Mouse (Mus musculus): Measurements from ENCODE around the gene Mrgprd. TPM values are rescaled to one million over a fixed set of nuclear protein-coding genes. Genes with fewer than 3 reads are reported as not detected.

Mrgprd gene
- polyA plus RNA-seq, 1 experiment from 2014 or later = not detected

- H3K4me2 ChIP-seq (replicated peaks; ENCODE audit: low read depth, low read length) = no peak overlapping the region
- H3K9ac ChIP-seq (replicated peaks; ENCODE audit: low read depth) = no peak overlapping the region
- no peaks in the 10 kb centered on the region for H3K27me3 ChIP-seq (replicated peaks; ENCODE audit: insufficient read depth, low read length)
- TF ChIP-seq EP300 (IDR thresholded peaks at IDR 0.05) (no peak), CTCF (IDR thresholded peaks at IDR 0.05) (no peak)
- H3K27ac ChIP-seq (ENCODE audit: low read length) = no peak overlapping the region
- H3K4me3 ChIP-seq (ENCODE audit: low read depth, low read length) = no peak overlapping the region
- DNase-seq (ENCODE audit: low spot score) (no peak), ATAC-seq (peak; percentile 76)
- H3K9me3 ChIP-seq (ENCODE audit: low read length) = no peaks in the 10 kb centered on the region
- no peaks in the 10 kb centered on the region for H3K4me1 ChIP-seq (ENCODE audit: insufficient read depth, low read depth, low read length)
- 37% methylated on average over 4 of the region's 4 CpGs for WGBS
- H3K36me3 ChIP-seq (ENCODE audit: insufficient read depth, low read length) = no peaks in the 10 kb centered on the region
Observed at GRCm38 (mm10) chr7:145308866-145309265, 5.8 kb upstream of the Mrgprd start.

- TF ChIP-seq CTCF (IDR thresholded peaks at IDR 0.05) (no peak), EP300 (IDR thresholded peaks at IDR 0.05) (no peak)
- Histone ChIP-seq H3K36me3 (ENCODE audit: insufficient read depth, low read length) (no peaks in the 10 kb centered on the region), H3K4me3 (ENCODE audit: low read depth, low read length) (no peak overlapping the region), H3K9ac (replicated peaks; ENCODE audit: low read depth) (no peak overlapping the region), H3K27me3 (replicated peaks; ENCODE audit: insufficient read depth, low read length) (no peaks in the 10 kb centered on the region), H3K4me1 (ENCODE audit: insufficient read depth, low read depth, low read length) (no peaks in the 10 kb centered on the region), H3K27ac (ENCODE audit: low read length) (no peak overlapping the region), H3K9me3 (ENCODE audit: low read length) (no peaks in the 10 kb centered on the region), H3K4me2 (replicated peaks; ENCODE audit: low read depth, low read length) (no peak overlapping the region)
- ATAC-seq (peak; percentile 23; the same call in 1 of the 2 replicates), DNase-seq (ENCODE audit: low spot score) (no peak)
- WGBS = 69% methylated on average over 1 of the region's 1 CpGs
Observed at GRCm38 (mm10) chr7:145309877-145310276, 4.8 kb upstream of the Mrgprd start.

GRCm38 (mm10) chr7:145310526-145310925 lies 4.1 kb upstream of the Mrgprd start:
- ATAC-seq = no peak

GRCm38 (mm10) chr7:145312137-145312536 lies 2.5 kb upstream of the Mrgprd start:
- ATAC-seq (no peak), DNase-seq (ENCODE audit: low spot score) (no peak)
- WGBS = 69% methylated on average over 3 of the region's 3 CpGs
- Histone ChIP-seq H3K9me3 (ENCODE audit: low read length) (no peaks in the 10 kb centered on the region), H3K4me2 (replicated peaks; ENCODE audit: low read depth, low read length) (no peak overlapping the region), H3K36me3 (ENCODE audit: insufficient read depth, low read length) (no peaks in the 10 kb centered on the region), H3K27me3 (replicated peaks; ENCODE audit: insufficient read depth, low read length) (no peaks in the 10 kb centered on the region), H3K4me1 (ENCODE audit: insufficient read depth, low read depth, low read length) (no peaks in the 10 kb centered on the region), H3K9ac (replicated peaks; ENCODE audit: low read depth) (no peak overlapping the region), H3K27ac (ENCODE audit: low read length) (no peak overlapping the region), H3K4me3 (ENCODE audit: low read depth, low read length) (no peak overlapping the region)
- no peak for TF ChIP-seq CTCF (IDR thresholded peaks at IDR 0.05)
- TF ChIP-seq EP300 (IDR thresholded peaks at IDR 0.05) = no peak

More at GRCm38 (mm10) chr7:145310526-145310925, 4.1 kb upstream of the Mrgprd start:
- H3K36me3 ChIP-seq (ENCODE audit: insufficient read depth, low read length) = no peaks in the 10 kb centered on the region
- H3K4me1 ChIP-seq (ENCODE audit: insufficient read depth, low read depth, low read length) = no peaks in the 10 kb centered on the region
- DNase-seq (ENCODE audit: low spot score) = no peak
- 48% methylated on average over 5 of the region's 5 CpGs for whole genome bisulfite sequencing
- H3K9me3 ChIP-seq (ENCODE audit: low read length) = no peaks in the 10 kb centered on the region
- H3K9ac ChIP-seq (replicated peaks; ENCODE audit: low read depth) = no peak overlapping the region
- H3K27me3 ChIP-seq (replicated peaks; ENCODE audit: insufficient read depth, low read length) = no peaks in the 10 kb centered on the region
- no peak overlapping the region for H3K4me2 ChIP-seq (replicated peaks; ENCODE audit: low read depth, low read length)
- H3K27ac ChIP-seq (ENCODE audit: low read length) = no peak overlapping the region
- no peak overlapping the region for H3K4me3 ChIP-seq (ENCODE audit: low read depth, low read length)
- TF ChIP-seq CTCF (IDR thresholded peaks at IDR 0.05) (no peak), EP300 (IDR thresholded peaks at IDR 0.05) (no peak)

DNA sequence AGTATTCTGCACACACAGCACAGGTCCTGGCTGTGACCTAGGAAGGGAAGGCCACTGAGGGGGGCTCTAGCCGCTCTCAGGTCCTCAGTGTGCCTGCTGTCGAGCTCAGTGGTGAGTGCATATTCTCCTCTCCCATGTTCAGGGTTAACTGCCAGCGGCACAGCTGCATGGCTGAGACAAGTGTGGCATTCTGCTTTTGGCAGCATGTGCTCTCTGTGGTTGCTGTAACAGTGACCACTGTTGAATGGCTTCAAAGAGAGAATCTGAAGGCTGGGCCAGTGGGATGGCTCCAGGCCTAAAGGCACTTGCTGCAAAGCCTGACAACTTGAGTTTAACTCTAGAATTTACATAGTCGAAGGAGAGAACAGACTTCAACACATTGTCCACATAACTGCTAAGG lies 2.9 kb downstream of the Mrgprd start:
- DNase-seq (ENCODE audit: low spot score) = no peak

DNA sequence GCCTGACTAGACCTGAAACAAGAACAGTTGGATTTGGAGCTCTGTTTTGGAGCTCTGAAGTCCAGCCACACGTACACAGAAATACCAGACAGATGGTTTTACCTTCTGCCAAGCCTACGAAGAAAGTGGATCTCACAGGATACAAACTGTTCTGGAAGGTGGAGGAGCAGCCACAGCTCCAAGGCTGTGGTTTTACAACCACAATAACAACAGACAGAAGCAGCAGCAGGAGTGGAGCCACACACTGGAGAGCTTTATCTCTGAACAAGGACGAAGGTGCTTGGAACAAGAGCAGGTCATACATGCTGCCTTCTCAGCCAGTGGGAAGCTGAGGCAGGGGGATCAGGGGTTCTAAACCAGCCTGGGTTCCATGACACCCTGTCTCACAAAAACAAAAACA lies 4.8 kb downstream of the Mrgprd start:
- no peaks in the 10 kb centered on the region for H3K9me3 ChIP-seq (ENCODE audit: low read length)
- H3K4me1 ChIP-seq (ENCODE audit: insufficient read depth, low read depth, low read length) = no peaks in the 10 kb centered on the region
- no peak overlapping the region for H3K27ac ChIP-seq (ENCODE audit: low read length)
- no peak for DNase-seq (ENCODE audit: low spot score)
- no peaks in the 10 kb centered on the region for H3K27me3 ChIP-seq (replicated peaks; ENCODE audit: insufficient read depth, low read length)
- no peaks in the 10 kb centered on the region for H3K36me3 ChIP-seq (ENCODE audit: insufficient read depth, low read length)
- TF ChIP-seq CTCF (IDR thresholded peaks at IDR 0.05) = no peak
- no peak for TF ChIP-seq EP300 (IDR thresholded peaks at IDR 0.05)
- 56% methylated on average over 3 of the region's 3 CpGs for WGBS
- ATAC-seq = no peak
- H3K9ac ChIP-seq (replicated peaks; ENCODE audit: low read depth) = no peak overlapping the region
- no peak overlapping the region for H3K4me3 ChIP-seq (ENCODE audit: low read depth, low read length)
- H3K4me2 ChIP-seq (replicated peaks; ENCODE audit: low read depth, low read length) = no peak overlapping the region

More for the DNA sequence above, 2.9 kb downstream of the Mrgprd start:
- H3K27me3 ChIP-seq (replicated peaks; ENCODE audit: insufficient read depth, low read length) = no peaks in the 10 kb centered on the region
- H3K36me3 ChIP-seq (ENCODE audit: insufficient read depth, low read length) = no peaks in the 10 kb centered on the region
- H3K9ac ChIP-seq (replicated peaks; ENCODE audit: low read depth) = no peak overlapping the region
- H3K27ac ChIP-seq (ENCODE audit: low read length) = no peak overlapping the region
- no peak overlapping the region for H3K4me3 ChIP-seq (ENCODE audit: low read depth, low read length)
- no peak for ATAC-seq
- TF ChIP-seq EP300 (IDR thresholded peaks at IDR 0.05) (no peak), CTCF (IDR thresholded peaks at IDR 0.05) (no peak)
- H3K9me3 ChIP-seq (ENCODE audit: low read length) = no peaks in the 10 kb centered on the region
- 66% methylated on average over 4 of the region's 4 CpGs for WGBS
- no peaks in the 10 kb centered on the region for H3K4me1 ChIP-seq (ENCODE audit: insufficient read depth, low read depth, low read length)
- no peak overlapping the region for H3K4me2 ChIP-seq (replicated peaks; ENCODE audit: low read depth, low read length)

- 44% methylated on average over 4 of the region's 4 CpGs for WGBS
- DNase-seq (ENCODE audit: low spot score) (no peak), ATAC-seq (no peak)
- no peaks in the 10 kb centered on the region for H3K27me3 ChIP-seq (replicated peaks; ENCODE audit: insufficient read depth, low read length)
- H3K4me1 ChIP-seq (ENCODE audit: insufficient read depth, low read depth, low read length) = no peaks in the 10 kb centered on the region
- TF ChIP-seq CTCF (IDR thresholded peaks at IDR 0.05) = no peak
- no peak for TF ChIP-seq EP300 (IDR thresholded peaks at IDR 0.05)
- H3K27ac ChIP-seq (ENCODE audit: low read length) = no peak overlapping the region
- H3K9me3 ChIP-seq (ENCODE audit: low read length) = no peaks in the 10 kb centered on the region
- H3K4me3 ChIP-seq (ENCODE audit: low read depth, low read length) = no peak overlapping the region
- H3K9ac ChIP-seq (replicated peaks; ENCODE audit: low read depth) = no peak overlapping the region
- H3K4me2 ChIP-seq (replicated peaks; ENCODE audit: low read depth, low read length) = no peak overlapping the region
- no peaks in the 10 kb centered on the region for H3K36me3 ChIP-seq (ENCODE audit: insufficient read depth, low read length)
Observed at GRCm38 (mm10) chr7:145323607-145324006, 9.0 kb downstream of the Mrgprd start.
